Mouse (Mus musculus): ENCODE data around the gene Lrrc20. TPM values are rescaled to one million over a fixed set of nuclear protein-coding genes. Genes with fewer than 3 reads are reported as not detected.
A peak's percentile ranks its signal among the peaks of the same experiment; 100 is the strongest.
"Not testable (repeated sequence)": the region's sequence is repeated elsewhere in the genome, so short reads cannot be mapped to it uniquely, and the experiment has no call there.

The Lrrc20 gene
- 10 to 100 TPM; 41.8 to 44.1 TPM for total RNA-seq (2021)
- long read RNA-seq, experiment 1, partial matches to known transcripts: 8 of 12 reads
- long read RNA-seq, experiment 1, other reads (novel, unspliced or antisense): 3 of 12 reads
- long read RNA-seq, experiment 2, partial matches to known transcripts: 1 of 16 reads
- long read RNA-seq, experiment 2, other reads (novel, unspliced or antisense): 11 of 16 reads

GRCm38 (mm10) chr10:61475594-61476439 lies at the start of gene Lrrc20:
Gene Lrrc20 (plus strand): TSS chr10:61475801.
- peak; percentile 87 to 92 for DNase-seq (ENCODE audit: low spot score in 2 of 2)

DNA sequence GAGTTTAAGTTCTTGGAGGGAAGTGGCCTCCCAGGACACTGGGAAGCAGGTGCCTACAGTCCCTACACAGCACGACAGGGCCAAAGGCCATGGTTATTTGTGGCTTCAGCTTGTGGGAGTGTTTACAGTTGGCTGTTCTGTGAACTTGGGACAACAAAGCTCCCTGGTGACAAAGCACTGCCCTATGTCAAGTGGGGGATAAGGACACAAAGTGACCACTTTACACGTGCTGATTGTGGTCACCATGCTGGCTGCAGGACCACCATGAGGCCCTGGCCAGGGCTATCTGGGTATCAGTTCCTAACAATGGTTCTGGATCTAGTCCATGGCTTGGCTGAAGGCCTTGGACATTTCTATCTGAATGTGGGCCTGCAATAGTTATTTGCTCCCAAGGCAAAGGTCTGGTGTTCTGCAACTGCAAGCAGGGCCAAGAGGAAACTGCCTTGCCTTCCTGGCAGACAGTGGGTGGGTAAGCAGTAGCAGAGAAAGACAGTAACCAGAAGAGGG lies 49.3 kb upstream of the Lrrc20 start:
- DNase-seq (ENCODE audit: low spot score in 2 of 2): no peak

GRCm38 (mm10) chr10:61427951-61428350 lies 47.6 kb upstream of the Lrrc20 start:
- no peak for DNase-seq (ENCODE audit: low spot score in 2 of 2)

DNA sequence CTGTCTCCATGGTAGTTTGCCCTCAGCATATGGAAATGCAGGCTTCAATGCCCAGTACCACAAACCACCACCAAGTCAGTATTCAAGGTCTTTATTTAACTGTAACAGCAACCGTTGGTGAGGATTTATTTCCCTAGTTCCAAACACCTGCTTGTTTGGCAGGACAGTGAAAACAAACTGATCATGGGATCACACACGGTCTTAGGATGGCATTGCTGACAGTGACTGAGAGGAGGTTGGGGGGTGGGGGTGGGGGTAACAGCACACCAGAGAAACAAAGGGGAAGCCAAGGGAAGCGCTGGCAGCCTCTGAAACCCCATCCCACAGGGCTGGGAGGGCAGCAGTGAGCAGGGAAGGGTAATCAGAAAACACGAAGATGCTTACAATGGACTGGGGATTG lies 47.2 kb upstream of the Lrrc20 start:
- no peak for DNase-seq (ENCODE audit: low spot score in 2 of 2)

DNA sequence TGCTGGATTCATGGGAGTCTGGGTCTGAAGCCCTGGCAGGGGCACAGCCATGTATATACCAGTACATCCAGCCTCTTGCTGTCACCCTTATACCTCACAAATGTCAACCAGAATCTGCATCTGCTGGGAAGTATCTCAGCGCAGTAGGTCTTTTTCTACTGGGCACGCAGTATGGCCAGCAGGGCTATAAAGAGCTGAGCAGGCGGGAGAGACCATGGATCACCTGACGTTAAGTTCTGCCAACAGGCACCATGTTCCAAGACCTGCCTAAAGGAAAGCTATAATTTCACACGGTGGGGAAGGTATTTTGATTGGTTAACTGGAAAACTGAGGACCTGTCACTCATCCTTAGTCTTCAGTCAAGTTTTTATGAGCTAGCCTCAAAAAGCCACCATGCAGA lies 46.6 kb upstream of the Lrrc20 start:
- no peak for DNase-seq (ENCODE audit: low spot score in 2 of 2)

DNA sequence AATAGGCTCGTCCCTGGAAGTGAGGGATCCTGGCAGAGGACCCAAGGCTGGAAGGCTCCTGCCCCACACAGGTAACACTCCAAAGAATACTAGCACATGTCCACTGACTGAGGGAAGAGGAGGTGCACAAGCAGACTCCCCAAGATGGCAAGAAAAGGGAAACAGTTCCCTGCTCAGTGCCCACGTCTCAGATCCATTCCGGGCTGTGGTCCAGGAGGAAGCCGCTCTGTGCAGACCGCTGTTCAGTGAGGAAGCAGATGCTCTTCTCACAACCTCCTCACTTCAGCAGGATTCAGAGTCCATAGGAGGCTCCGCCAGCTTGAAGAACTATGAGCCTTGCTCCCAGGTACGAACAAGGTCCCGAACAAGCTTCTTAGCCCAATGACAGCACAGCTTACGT lies 44.2 kb upstream of the Lrrc20 start:
- no peak for DNase-seq (ENCODE audit: low spot score in 2 of 2)

DNA sequence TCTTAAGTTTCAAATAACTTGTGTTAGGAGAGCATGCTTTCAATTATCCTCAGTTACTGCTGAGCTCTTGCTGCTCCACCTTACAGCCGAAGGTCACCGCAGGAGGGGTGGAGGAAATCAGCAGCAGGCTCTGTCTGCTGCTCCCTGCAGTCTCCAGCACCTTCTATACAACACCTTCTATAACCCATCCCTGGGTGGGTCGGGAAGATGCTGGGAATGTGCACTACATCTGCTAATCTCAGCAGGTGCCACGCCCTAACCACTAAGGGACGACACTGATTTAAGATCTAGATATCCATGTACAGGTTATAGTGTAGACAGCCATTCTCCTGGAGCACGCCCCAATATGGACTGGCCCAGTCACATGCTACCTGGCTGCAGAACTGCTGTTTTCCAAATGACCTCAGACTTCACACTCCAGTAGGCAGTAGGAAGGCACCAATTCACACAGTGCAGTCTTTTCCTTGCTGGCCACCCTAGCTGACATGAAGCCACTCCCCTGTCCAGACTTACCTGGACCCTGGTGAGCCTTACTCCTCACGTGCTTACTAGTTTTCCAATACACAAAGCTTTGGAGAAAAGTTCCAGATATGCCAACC lies 35.3 kb upstream of the Lrrc20 start:
- DNase-seq (ENCODE audit: low spot score in 2 of 2): no peak

DNA sequence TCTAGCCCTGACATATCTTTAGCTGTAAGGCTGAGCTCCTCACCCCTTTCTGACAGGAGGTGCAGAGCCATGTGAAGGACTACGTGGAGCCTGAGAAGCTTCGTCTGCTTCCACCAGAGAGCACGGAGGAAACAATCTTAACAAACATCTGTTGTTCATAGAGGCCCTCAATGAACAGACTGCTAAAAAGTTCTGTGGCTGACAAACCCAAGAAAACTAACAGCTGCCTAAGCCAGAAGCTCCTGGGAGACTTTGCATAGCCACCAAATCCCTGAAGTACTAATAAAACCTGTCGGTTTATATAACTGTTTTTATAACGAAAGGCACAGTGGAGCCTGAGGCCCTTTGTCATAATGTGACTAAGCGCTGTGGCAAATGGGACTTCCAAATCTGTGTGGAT lies 32.1 kb upstream of the Lrrc20 start:
- DNase-seq (ENCODE audit: low spot score in 2 of 2): no peak

- DNase-seq (ENCODE audit: low spot score in 2 of 2): no peak
These were observed 31.7 kb upstream of the Lrrc20 start for GRCm38 (mm10) chr10:61443876-61444275.

GRCm38 (mm10) chr10:61445016-61445415 lies 30.6 kb upstream of the Lrrc20 start:
- DNase-seq (ENCODE audit: low spot score in 2 of 2): no peak

GRCm38 (mm10) chr10:61447581-61448353 lies 27.8 kb upstream of the Lrrc20 start:
- no peak for DNase-seq (ENCODE audit: low spot score in 2 of 2)

DNA sequence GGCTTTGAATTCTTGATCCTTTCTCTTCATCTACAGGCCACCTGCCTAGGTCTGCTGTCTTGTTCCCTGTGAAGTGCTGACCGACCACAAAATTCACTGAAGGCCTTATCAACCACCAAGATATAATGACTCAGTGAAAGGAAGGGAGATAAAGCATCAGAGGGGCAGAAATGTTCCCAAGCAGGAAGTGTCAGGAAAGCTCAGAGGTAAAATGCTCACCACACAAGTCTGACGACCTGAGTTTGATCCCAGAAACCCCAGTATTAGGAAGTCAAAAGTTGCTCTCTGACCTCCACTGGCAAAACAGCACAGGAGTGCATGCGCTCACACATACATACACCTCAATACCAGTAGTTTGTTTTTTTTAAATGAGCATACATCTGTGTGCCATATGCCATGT lies 26.8 kb upstream of the Lrrc20 start:
- no peak for DNase-seq (ENCODE audit: low spot score in 2 of 2)

DNA sequence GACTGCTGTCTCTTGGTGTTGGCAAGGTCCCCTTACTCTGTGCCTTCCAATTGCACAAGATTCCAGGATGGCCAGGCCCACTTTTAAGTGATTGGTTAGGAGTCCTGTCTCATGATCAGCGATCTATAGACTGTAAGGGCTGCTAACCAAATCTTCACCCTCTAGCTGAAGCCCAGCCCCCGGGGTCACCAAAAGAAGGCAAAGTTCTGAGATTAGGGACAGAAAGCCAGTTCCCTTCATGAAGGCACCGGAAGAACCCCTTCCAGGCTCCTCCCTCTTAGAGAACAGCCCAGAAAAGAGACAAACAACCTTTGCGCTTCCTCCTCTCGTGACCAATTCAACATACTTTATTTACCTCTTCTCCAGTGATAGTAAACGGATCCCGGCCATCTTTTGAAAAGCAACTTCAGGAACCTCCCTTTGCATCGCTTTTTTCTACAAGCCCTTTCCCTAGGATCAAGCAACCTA lies 24.1 kb upstream of the Lrrc20 start:
- peak in 1 of 2 experiments; percentile 29 for DNase-seq (ENCODE audit: low spot score in 2 of 2)

DNA sequence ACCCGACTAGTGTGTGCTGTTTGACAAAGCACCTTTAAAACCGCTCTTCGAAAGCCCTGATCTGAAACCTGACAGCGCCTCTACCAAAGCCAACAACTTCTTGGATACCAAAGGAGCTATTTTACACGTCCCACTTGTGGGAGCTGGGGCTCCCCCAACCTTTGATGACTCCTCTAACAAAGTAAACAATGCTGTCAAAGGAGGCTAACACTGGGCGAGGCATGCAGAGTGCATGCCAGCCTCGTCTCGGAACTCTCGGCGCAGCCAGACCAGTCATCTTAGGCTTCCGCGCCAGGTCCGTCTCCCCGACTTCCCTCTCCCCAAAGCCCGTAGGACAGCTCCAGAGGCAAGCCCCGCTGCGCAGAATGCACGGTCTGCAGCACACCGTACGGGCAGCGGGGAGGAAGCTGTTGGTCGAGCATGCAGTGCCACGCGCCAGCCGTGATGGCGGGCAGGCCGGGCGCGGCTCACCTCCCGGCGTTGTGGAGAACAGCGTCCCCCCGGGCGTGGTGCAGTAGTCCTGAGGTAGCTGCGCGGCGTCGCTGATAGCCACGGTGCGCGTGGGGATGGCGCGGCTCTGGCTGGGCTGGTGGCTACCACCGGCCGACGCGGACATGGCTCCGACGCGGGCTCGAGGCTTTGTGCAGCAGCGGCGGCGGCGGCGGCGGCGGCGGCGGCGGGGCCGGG lies 23.5 kb upstream of the Lrrc20 start:
- DNase-seq (ENCODE audit: low spot score in 2 of 2): peak; percentile 36 to 55

DNA sequence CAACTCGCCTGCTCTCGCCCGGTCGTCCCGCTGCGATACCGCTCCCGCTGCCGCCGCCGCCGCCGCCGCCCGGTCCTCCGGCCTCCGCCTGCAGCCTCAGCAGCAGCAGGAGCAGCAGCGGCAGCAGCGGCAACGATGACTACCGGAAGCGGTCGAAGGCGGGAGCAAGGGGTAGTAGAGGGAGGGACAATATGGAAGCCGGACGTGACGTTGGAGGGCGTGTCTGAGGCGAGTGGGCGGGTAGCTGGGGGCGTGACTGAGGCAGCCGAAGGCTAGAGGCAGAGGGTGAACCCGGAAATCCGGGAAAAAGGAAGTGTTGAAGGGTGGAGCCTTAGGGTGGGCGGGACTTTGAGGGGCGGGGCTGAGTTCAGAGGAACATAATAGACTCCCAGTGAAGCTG lies 23.0 kb upstream of the Lrrc20 start, which contains the start of gene Eif4ebp2:
Eif4ebp2 (minus strand) TSS at position 17 of the 400 bp plus-strand sequence.
- DNase-seq (ENCODE audit: low spot score in 2 of 2): peak; percentile 96 to 98

- not testable (repeated sequence) for DNase-seq (ENCODE audit: low spot score in 2 of 2)
These were observed 22.4 kb upstream of the Lrrc20 start for GRCm38 (mm10) chr10:61453171-61453570.

DNA sequence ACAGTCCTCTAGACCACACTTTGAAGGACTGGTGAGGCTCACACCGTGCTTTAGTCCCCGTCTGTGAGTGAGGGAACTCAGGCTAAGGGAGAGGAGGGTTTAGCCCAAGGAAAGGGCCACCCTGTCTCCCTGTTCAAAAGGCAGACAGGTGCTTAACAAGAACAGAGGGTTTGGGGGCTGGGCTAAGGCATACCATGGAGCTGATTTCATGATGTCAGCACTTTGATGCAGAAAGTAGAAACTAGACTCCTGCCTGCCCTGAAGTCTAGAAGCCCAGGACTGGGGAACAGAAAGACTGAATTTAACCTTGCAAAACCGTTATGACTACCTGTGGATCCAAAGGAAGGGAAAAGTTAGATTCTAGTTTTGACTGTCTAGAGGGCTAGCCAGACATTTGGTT lies 18.4 kb upstream of the Lrrc20 start:
- DNase-seq (ENCODE audit: low spot score in 2 of 2): no peak

- no peak for DNase-seq (ENCODE audit: low spot score in 2 of 2)
These were observed 10.6 kb upstream of the Lrrc20 start for GRCm38 (mm10) chr10:61465009-61465408.

GRCm38 (mm10) chr10:61466242-61466641 lies 9.4 kb upstream of the Lrrc20 start:
- no peak for DNase-seq (ENCODE audit: low spot score in 2 of 2)

- DNase-seq (ENCODE audit: low spot score in 2 of 2): no peak
These were observed 8.7 kb upstream of the Lrrc20 start for GRCm38 (mm10) chr10:61466873-61467272.

- no peak for DNase-seq (ENCODE audit: low spot score in 2 of 2)
These were observed 6.7 kb upstream of the Lrrc20 start for GRCm38 (mm10) chr10:61468900-61469299.
